Mouse (Mus musculus): Measurements from ENCODE around the gene Snx1. TPM values are rescaled to one million over a fixed set of nuclear protein-coding genes. Genes with fewer than 3 reads are reported as not detected.

The Snx1 gene
- polyA plus RNA-seq (2014; fragmentation: Nextera tagmentation; extraction: Ambion mirVana) = 127 and 140 TPM in 2 replicates

- no peaks in the 10 kb centered on the region for H3K9me3 ChIP-seq (ENCODE audit: control insufficient read depth, low read length)
- peak; percentile 60 for ATAC-seq (ENCODE audit: low FRiP score)
- DNase-seq (ENCODE audit: low spot score) = peak; percentile 95
- peak within 1 kb of the TSS; percentile 53 for H3K4me3 ChIP-seq (ENCODE audit: low read depth, low read length)
- H3K27me3 ChIP-seq (ENCODE audit: control insufficient read depth, insufficient read depth, low read length) = no peaks in the 10 kb centered on the region
- H3K4me2 ChIP-seq (replicated peaks; ENCODE audit: low read depth, low read length) = peak within 1 kb of the TSS; percentile 55
- H3K27ac ChIP-seq (ENCODE audit: low read depth, low read length) = peak within 1 kb of the TSS; percentile 92; the same call in 1 of the 2 replicates
- 3% methylated on average over 34 of the region's 34 CpGs for WGBS
- H3K4me1 ChIP-seq (replicated peaks; ENCODE audit: control insufficient read depth, insufficient read depth, low read length) = no peaks in the 10 kb centered on the region
- H3K9ac ChIP-seq (ENCODE audit: low read depth, low read length) = peak within 1 kb of the TSS; percentile 66
- H3K36me3 ChIP-seq (ENCODE audit: control insufficient read depth, insufficient read depth, low read length) = no peaks in the 10 kb centered on the region
Observed at GRCm38 (mm10) chr9:66126456-66127192, at the start of gene Snx1, which contains the start of gene Ciao2a. TSS of gene Snx1 (minus strand) at chr9:66126587. TSS of gene Ciao2a (plus strand) at chr9:66126611.

DNA sequence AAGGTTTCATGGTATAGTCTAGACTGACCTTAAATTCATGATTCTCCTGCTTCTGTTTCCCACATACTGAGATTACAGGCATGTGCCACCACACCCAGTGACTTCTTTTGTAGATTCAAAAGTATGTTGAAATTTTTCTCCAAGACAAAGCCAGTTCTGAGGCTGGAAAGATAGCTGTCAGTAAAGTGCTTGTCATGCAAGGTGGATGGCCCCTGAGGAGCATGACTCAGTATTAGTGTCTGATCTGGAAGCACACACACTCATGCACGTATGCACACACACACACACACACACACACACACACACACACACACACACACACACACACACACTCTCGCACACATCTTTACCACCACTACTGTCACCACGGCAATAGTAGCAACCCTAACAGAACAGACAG is 48.6 kb upstream of the Snx1 start:
- ATAC-seq (ENCODE audit: low FRiP score) (no peak), DNase-seq (ENCODE audit: low spot score) (no peak)
- H3K4me3 ChIP-seq (ENCODE audit: low read depth, low read length) = no peak overlapping the region
- no peak overlapping the region for H3K4me2 ChIP-seq (replicated peaks; ENCODE audit: low read depth, low read length)
- no peak overlapping the region for H3K9ac ChIP-seq (ENCODE audit: low read depth, low read length)
- H3K4me1 ChIP-seq (replicated peaks; ENCODE audit: control insufficient read depth, insufficient read depth, low read length) = 0 out of 2 replicates have a peak, but pooled peaks cover 2% of the 10 kb centered on the region
- no peaks in the 10 kb centered on the region for H3K36me3 ChIP-seq (ENCODE audit: control insufficient read depth, insufficient read depth, low read length)
- H3K27me3 ChIP-seq (ENCODE audit: control insufficient read depth, insufficient read depth, low read length) = no peaks in the 10 kb centered on the region
- no peaks in the 10 kb centered on the region for H3K9me3 ChIP-seq (ENCODE audit: control insufficient read depth, low read length)
- H3K27ac ChIP-seq (ENCODE audit: low read depth, low read length) = no peak overlapping the region
- WGBS = 93% methylated on average over 3 of the region's 3 CpGs

GRCm38 (mm10) chr9:66173316-66173855 is 47.0 kb upstream of the Snx1 start:
- Histone ChIP-seq H3K4me2 (replicated peaks; ENCODE audit: low read depth, low read length) (no peak overlapping the region), H3K27ac (ENCODE audit: low read depth, low read length) (no peak overlapping the region), H3K9ac (ENCODE audit: low read depth, low read length) (no peak overlapping the region), H3K4me3 (ENCODE audit: low read depth, low read length) (no peak overlapping the region), H3K9me3 (ENCODE audit: control insufficient read depth, low read length) (no peaks in the 10 kb centered on the region), H3K27me3 (ENCODE audit: control insufficient read depth, insufficient read depth, low read length) (no peaks in the 10 kb centered on the region), H3K36me3 (ENCODE audit: control insufficient read depth, insufficient read depth, low read length) (no peaks in the 10 kb centered on the region), H3K4me1 (replicated peaks; ENCODE audit: control insufficient read depth, insufficient read depth, low read length) (0 out of 2 replicates have a peak, but pooled peaks cover 2% of the 10 kb centered on the region)
- WGBS = 96% methylated on average over 5 of the region's 5 CpGs
- DNase-seq (ENCODE audit: low spot score) = no peak
- no peak for ATAC-seq (ENCODE audit: low FRiP score)

GRCm38 (mm10) chr9:66171275-66171921 is 45.0 kb upstream of the Snx1 start:
- H3K4me1 ChIP-seq (replicated peaks; ENCODE audit: control insufficient read depth, insufficient read depth, low read length) = 0 out of 2 replicates have a peak, but pooled peaks cover 2% of the 10 kb centered on the region
- 62% methylated on average over 12 of the region's 12 CpGs for WGBS
- no peak overlapping the region for H3K27ac ChIP-seq (ENCODE audit: low read depth, low read length)

GRCm38 (mm10) chr9:66170506-66170905 is 44.1 kb upstream of the Snx1 start:
- no peak overlapping the region for H3K9ac ChIP-seq (ENCODE audit: low read depth, low read length)
- peak overlapping the region; percentile 34; the same call in 1 of the 2 replicates for H3K27ac ChIP-seq (ENCODE audit: low read depth, low read length)
- no peak overlapping the region for H3K4me2 ChIP-seq (replicated peaks; ENCODE audit: low read depth, low read length)
- H3K36me3 ChIP-seq (ENCODE audit: control insufficient read depth, insufficient read depth, low read length) = no peaks in the 10 kb centered on the region
- H3K27me3 ChIP-seq (ENCODE audit: control insufficient read depth, insufficient read depth, low read length) = no peaks in the 10 kb centered on the region
- 0 out of 2 replicates have a peak, but pooled peaks cover 2% of the 10 kb centered on the region for H3K4me1 ChIP-seq (replicated peaks; ENCODE audit: control insufficient read depth, insufficient read depth, low read length)
- WGBS = 11% methylated on average over 5 of the region's 5 CpGs
- H3K4me3 ChIP-seq (ENCODE audit: low read depth, low read length) = no peak overlapping the region
- DNase-seq (ENCODE audit: low spot score) = peak; percentile 64
- H3K9me3 ChIP-seq (ENCODE audit: control insufficient read depth, low read length) = no peaks in the 10 kb centered on the region
- peak; percentile 90 for ATAC-seq (ENCODE audit: low FRiP score)

More at GRCm38 (mm10) chr9:66171275-66171921, 45.0 kb upstream of the Snx1 start:
- no peak overlapping the region for H3K4me3 ChIP-seq (ENCODE audit: low read depth, low read length)
- no peaks in the 10 kb centered on the region for H3K36me3 ChIP-seq (ENCODE audit: control insufficient read depth, insufficient read depth, low read length)
- no peak overlapping the region for H3K9ac ChIP-seq (ENCODE audit: low read depth, low read length)
- H3K4me2 ChIP-seq (replicated peaks; ENCODE audit: low read depth, low read length) = no peak overlapping the region
- DNase-seq (ENCODE audit: low spot score) (no peak), ATAC-seq (ENCODE audit: low FRiP score) (no peak)
- no peaks in the 10 kb centered on the region for H3K27me3 ChIP-seq (ENCODE audit: control insufficient read depth, insufficient read depth, low read length)
- no peaks in the 10 kb centered on the region for H3K9me3 ChIP-seq (ENCODE audit: control insufficient read depth, low read length)

- DNase-seq (ENCODE audit: low spot score) = no peak
- no peak overlapping the region for H3K27ac ChIP-seq (ENCODE audit: low read depth, low read length)
- 18% methylated on average over 1 of the region's 1 CpGs for WGBS
Observed at GRCm38 (mm10) chr9:66168233-66168632, 41.8 kb upstream of the Snx1 start.

DNA sequence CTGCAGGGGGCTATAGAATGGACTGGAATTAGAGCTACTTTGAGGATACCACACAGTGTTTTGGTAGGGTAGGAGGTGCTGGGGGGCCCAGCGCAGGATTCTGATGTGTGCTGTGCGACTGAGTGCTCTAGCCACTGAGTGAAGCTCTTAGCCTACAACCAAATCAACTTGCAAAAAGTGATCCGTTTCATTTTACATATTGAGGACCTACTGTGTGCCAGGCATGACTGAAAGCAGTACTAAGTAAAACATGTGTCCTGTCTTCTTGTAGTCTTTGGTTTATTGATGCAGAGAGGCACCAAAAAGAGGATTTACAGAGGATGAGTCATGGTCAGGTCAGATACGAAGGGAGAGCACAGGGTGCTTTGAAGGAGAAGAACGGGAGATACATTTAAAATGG is 40.8 kb upstream of the Snx1 start:
- no peaks in the 10 kb centered on the region for H3K9me3 ChIP-seq (ENCODE audit: control insufficient read depth, low read length)
- H3K36me3 ChIP-seq (ENCODE audit: control insufficient read depth, insufficient read depth, low read length) = no peaks in the 10 kb centered on the region
- no peak overlapping the region for H3K4me3 ChIP-seq (ENCODE audit: low read depth, low read length)
- WGBS = 90% methylated on average over 5 of the region's 5 CpGs
- H3K4me2 ChIP-seq (replicated peaks; ENCODE audit: low read depth, low read length) = no peak overlapping the region
- H3K9ac ChIP-seq (ENCODE audit: low read depth, low read length) = no peak overlapping the region
- no peak overlapping the region for H3K27ac ChIP-seq (ENCODE audit: low read depth, low read length)
- DNase-seq (ENCODE audit: low spot score) (no peak), ATAC-seq (ENCODE audit: low FRiP score) (no peak)
- 0 out of 2 replicates have a peak, but pooled peaks cover 2% of the 10 kb centered on the region for H3K4me1 ChIP-seq (replicated peaks; ENCODE audit: control insufficient read depth, insufficient read depth, low read length)
- H3K27me3 ChIP-seq (ENCODE audit: control insufficient read depth, insufficient read depth, low read length) = no peaks in the 10 kb centered on the region

More at GRCm38 (mm10) chr9:66168233-66168632, 41.8 kb upstream of the Snx1 start:
- no peaks in the 10 kb centered on the region for H3K27me3 ChIP-seq (ENCODE audit: control insufficient read depth, insufficient read depth, low read length)
- H3K36me3 ChIP-seq (ENCODE audit: control insufficient read depth, insufficient read depth, low read length) = no peaks in the 10 kb centered on the region
- H3K4me2 ChIP-seq (replicated peaks; ENCODE audit: low read depth, low read length) = no peak overlapping the region
- no peak overlapping the region for H3K4me3 ChIP-seq (ENCODE audit: low read depth, low read length)
- no peak for ATAC-seq (ENCODE audit: low FRiP score)
- no peak overlapping the region for H3K9ac ChIP-seq (ENCODE audit: low read depth, low read length)
- H3K4me1 ChIP-seq (replicated peaks; ENCODE audit: control insufficient read depth, insufficient read depth, low read length) = 0 out of 2 replicates have a peak, but pooled peaks cover 2% of the 10 kb centered on the region
- no peaks in the 10 kb centered on the region for H3K9me3 ChIP-seq (ENCODE audit: control insufficient read depth, low read length)

DNA sequence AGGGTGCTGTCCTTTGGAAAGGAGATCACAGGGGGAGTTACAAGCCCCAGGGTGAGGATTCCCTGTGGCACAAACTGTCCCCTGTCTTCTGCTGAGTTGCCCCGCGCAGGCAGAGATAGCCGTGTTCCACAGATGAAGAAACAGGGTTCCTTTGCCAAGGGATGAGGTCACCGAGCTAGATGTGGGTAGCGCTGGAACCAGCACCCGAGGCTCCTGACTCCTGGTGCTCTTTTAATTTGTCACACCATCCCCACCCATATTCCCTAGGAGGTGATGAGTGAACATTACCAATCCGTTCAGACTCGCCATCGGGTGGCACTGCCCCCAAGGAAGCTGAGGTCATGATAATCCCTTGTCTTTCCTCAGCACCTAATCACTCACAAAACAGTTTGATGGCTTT is 36.6 kb upstream of the Snx1 start:
- Histone ChIP-seq H3K9me3 (ENCODE audit: control insufficient read depth, low read length) (no peaks in the 10 kb centered on the region), H3K27me3 (ENCODE audit: control insufficient read depth, insufficient read depth, low read length) (peaks cover 6% of the 10 kb centered on the region), H3K4me3 (ENCODE audit: low read depth, low read length) (no peak overlapping the region), H3K4me2 (replicated peaks; ENCODE audit: low read depth, low read length) (no peak overlapping the region), H3K4me1 (replicated peaks; ENCODE audit: control insufficient read depth, insufficient read depth, low read length) (0 out of 2 replicates have a peak, but pooled peaks cover 3% of the 10 kb centered on the region), H3K9ac (ENCODE audit: low read depth, low read length) (no peak overlapping the region), H3K27ac (ENCODE audit: low read depth, low read length) (no peak overlapping the region), H3K36me3 (ENCODE audit: control insufficient read depth, insufficient read depth, low read length) (no peaks in the 10 kb centered on the region)
- ATAC-seq (ENCODE audit: low FRiP score) (no peak), DNase-seq (ENCODE audit: low spot score) (no peak)
- 84% methylated on average over 9 of the region's 9 CpGs for WGBS
